7 mouse cellular contexts compared by ENCODE assay signal in the genomic region with DNA sequence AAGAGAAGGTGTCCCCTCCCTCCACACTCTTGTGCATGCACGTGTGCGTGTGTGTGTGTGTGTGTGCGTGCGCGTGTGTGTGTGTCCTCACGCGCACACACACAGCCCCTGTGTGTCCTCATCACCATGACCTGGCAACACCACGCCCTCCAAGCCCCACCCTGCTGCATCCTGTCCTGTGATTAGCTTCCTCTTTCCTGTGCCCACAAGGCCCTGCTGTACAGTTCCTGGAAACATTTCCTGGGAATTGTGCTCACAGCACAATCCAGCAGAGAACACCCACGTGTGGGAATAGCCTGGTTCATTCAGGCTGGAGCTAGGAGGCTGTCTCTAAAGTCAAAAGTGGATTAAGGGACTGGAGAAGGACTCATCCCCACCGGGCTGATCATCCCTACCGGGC.
A peak's percentile ranks its signal among the peaks of the same experiment; 100 is the strongest.
DNase-seq lines count a peak whose midpoint lies in the region; ATAC-seq lines count a peak whose summit lies in the region.

No protein-coding gene starts in this region.

- peaks cover 51% of the 10 kb centered on the region for H3K4me1 ChIP-seq in brown adipose tissue, adult 24 weeks (ENCODE audit: control insufficient read depth, insufficient read depth, insufficient read length, low read length)
- peaks cover 44 to 57% of the 10 kb centered on the region in 2 experiments for H3K4me1 ChIP-seq in heart, embryonic 14.5 days (ENCODE audit: control insufficient read depth in 2 of 2, insufficient read depth in 2 of 2, low read length in 2 of 2)
- H3K4me1 ChIP-seq in kidney, embryonic 15.5 days = peaks cover 92% of the 10 kb centered on the region

- H3K4me2 ChIP-seq in heart, embryonic 14.5 days (ENCODE audit: low read length) = no peak overlapping the region
- H3K4me2 ChIP-seq in kidney, embryonic 15.5 days = no peak overlapping the region

- H3K27ac ChIP-seq in brown adipose tissue, adult 24 weeks (replicated peaks; ENCODE audit: low read depth, low read length) = peak overlapping the region; percentile 90
- H3K27ac ChIP-seq in heart, embryonic 14.5 days (replicated peaks in 1 of 2; ENCODE audit: control insufficient read depth in 1 of 2, insufficient read depth in 1 of 2, low read depth in 2 of 2, low read length in 2 of 2) = peak overlapping the region; percentile 53 to 83
- peak overlapping the region; percentile 99 for H3K27ac ChIP-seq in kidney, embryonic 15.5 days

- H3K4me3 ChIP-seq in brown adipose tissue, adult 24 weeks (ENCODE audit: insufficient read depth, low read depth, low read length) = no peak overlapping the region
- H3K4me3 ChIP-seq in heart, embryonic 14.5 days (ENCODE audit: control insufficient read depth in 1 of 2, insufficient read depth in 1 of 2, low read depth in 1 of 2, low read length in 2 of 2) = no peak overlapping the region
- H3K4me3 ChIP-seq in kidney, embryonic 15.5 days (replicated peaks) = no peak overlapping the region

- peak; percentile 61 for DNase-seq in ES-CJ7 (ENCODE audit: low read depth, low spot score)
- peak; percentile 73 for DNase-seq in lung, postnatal 14 days
- DNase-seq in spleen, postnatal 36 days (ENCODE audit: low spot score in 2 of 2) = peak; percentile 78 to 80
- no peak for DNase-seq in Muller cell, postnatal 12 days (ENCODE audit: inconsistent ontology term)

- no peak overlapping the region; the same call in 1 of the 2 replicates for H3K9ac ChIP-seq in heart, embryonic 14.5 days (ENCODE audit: low read length)
- H3K9ac ChIP-seq in kidney, embryonic 15.5 days = no peak overlapping the region

- ATAC-seq in heart, embryonic 14.5 days (ENCODE audit: insufficient number of reproducible peaks, insufficient read depth, low FRiP score, low read depth) = no peak
- ATAC-seq in kidney, embryonic 15.5 days (replicated peaks; ENCODE audit: low FRiP score) = no peak

- no peaks in the 10 kb centered on the region for H3K36me3 ChIP-seq in heart, embryonic 14.5 days (ENCODE audit: control insufficient read depth, insufficient read depth, low read length)
- H3K36me3 ChIP-seq in kidney, embryonic 15.5 days = no peaks in the 10 kb centered on the region

- H3K9me3 ChIP-seq in heart, embryonic 14.5 days (ENCODE audit: control insufficient read depth, low read length) = no peaks in the 10 kb centered on the region
- no peaks in the 10 kb centered on the region for H3K9me3 ChIP-seq in kidney, embryonic 15.5 days (replicated peaks)

- 69% methylated on average over 11 of the region's 11 CpGs for WGBS in heart, embryonic 14.5 days
- 73% methylated on average over 11 of the region's 11 CpGs for WGBS in kidney, embryonic 15.5 days

- no peaks in the 10 kb centered on the region for H3K27me3 ChIP-seq in heart, embryonic 14.5 days (ENCODE audit: control insufficient read depth, insufficient read depth, low read length)
- no peaks in the 10 kb centered on the region for H3K27me3 ChIP-seq in kidney, embryonic 15.5 days
